Mouse (Mus musculus): Measurements from ENCODE around the gene Gm11060.

- TF ChIP-seq CTCF (IDR thresholded peaks at IDR 0.05; ENCODE audit: control insufficient read depth, insufficient read depth, insufficient replicate concordance, low read depth, low read length) (no peak), POLR2A (IDR thresholded peaks at IDR 0.05; ENCODE audit: control insufficient read depth, low read depth, low read length) (no peak)
These were observed 32.1 kb downstream of the Gm11060 start for GRCm38 (mm10) chr2:105123881-105124280.
